Mouse (Mus musculus) liver, adult 2 months (tissue): ENCODE results near the gene Trappc3.
A peak's percentile ranks its signal among the peaks of the same experiment; 100 is the strongest.

Source experiments
- CTCF ChIP-seq: fragments of 200-500 bp; IDR thresholded peaks from 2 replicates; pipeline ENCODE4 v1.5.1; 2011; ENCODE audit warnings: low read depth, low read length, control low read depth
- POLR2A ChIP-seq: fragments of 200-500 bp; IDR thresholded peaks from 2 replicates; pipeline ENCODE4 v1.6.1; 2011; ENCODE audit warnings: low read length, control low read depth; ENCODE audit not compliant: insufficient read depth; ENCODE audit errors: extremely low read depth

DNA sequence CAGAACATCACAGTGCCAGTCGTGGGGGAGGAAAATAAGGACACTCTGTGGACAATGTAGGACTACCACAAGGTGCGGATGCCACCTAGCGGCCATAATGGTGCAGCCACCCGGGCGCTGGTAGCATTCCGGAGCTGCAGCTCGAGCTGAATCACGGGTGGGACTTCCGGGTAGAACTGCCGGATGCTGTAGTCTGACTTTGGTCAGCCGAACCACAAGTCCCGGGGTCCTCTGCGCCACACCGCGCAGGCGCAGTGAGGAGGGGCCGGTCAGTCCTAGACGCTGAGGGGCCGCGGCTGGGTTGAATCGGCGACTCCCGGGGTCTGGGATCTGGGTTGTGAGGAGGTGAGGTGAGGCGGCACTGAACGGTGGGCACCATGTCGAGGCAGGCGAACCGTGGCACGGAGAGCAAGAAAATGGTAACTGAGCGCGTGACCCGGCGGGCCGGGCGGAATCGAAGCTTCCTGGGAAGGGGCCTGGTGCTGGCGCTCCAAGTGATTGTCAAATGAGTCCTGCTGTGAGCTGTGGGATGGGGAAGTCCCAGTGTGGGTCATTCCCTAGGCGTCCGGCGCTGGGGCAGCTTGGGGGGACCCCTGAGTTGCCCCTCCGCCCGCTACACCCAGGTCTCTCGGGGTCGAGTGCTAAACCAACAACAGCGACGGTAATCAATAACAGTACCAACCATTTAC, at the start of gene Trappc3:
- TF ChIP-seq POLR2A, result 0 out of 2 replicates have a peak, but pooled peaks have one; percentile 49
- peak; percentile 96 for TF ChIP-seq CTCF
